Mouse (Mus musculus) lung, embryonic 14.5 days (tissue): ENCODE data around the gene Tstd1. TPM values are rescaled to one million over a fixed set of nuclear protein-coding genes. Genes with fewer than 3 reads are reported as not detected.

Experiments
- ATAC-seq: fragments of 200-750 bp; cut with Nextera tagmentation; 2 replicates; pipeline ENCODE4 v1.8.0; 2017; ENCODE audit warnings: mild to moderate bottlenecking, moderate TSS enrichment, moderate library complexity; ENCODE audit not compliant: insufficient read depth
- DNase-seq: peaks from one replicate; pipeline ENCODE4 v3.0.0-alpha.2; 2015
- H3K27ac ChIP-seq: fragments of 300-500 bp; sonication (generic); 2 replicates; pipeline ENCODE4 v1.5.1; 2014; ENCODE audit warnings: low read depth, mild to moderate bottlenecking, moderate library complexity
- H3K27me3 ChIP-seq: fragments of 300-500 bp; sonication (generic); 2 replicates; pipeline ENCODE4 v1.6.1; 2014; ENCODE audit warnings: low read length, control low read depth; ENCODE audit not compliant: insufficient read depth
- H3K36me3 ChIP-seq: fragments of 300-500 bp; sonication (generic); 2 replicates; pipeline ENCODE4 v1.6.1; 2014; ENCODE audit warnings: control low read depth; ENCODE audit not compliant: insufficient read depth
- H3K4me1 ChIP-seq: fragments of 300-500 bp; sonication (generic); 2 replicates; pipeline ENCODE4 v1.6.1; 2014; ENCODE audit warnings: antibody characterized with exemption, control low read depth; ENCODE audit not compliant: insufficient read depth
- H3K4me2 ChIP-seq: fragments of 300-500 bp; sonication (generic); 2 replicates; pipeline ENCODE4 v1.6.1; 2014; ENCODE audit warnings: mild to moderate bottlenecking
- H3K4me3 ChIP-seq: fragments of 300-500 bp; sonication (generic); 2 replicates; pipeline ENCODE4 v1.5.1; 2014; ENCODE audit warnings: low read depth, low read length
- H3K9ac ChIP-seq: fragments of 300-500 bp; sonication (generic); 2 replicates; pipeline ENCODE4 v1.6.1; 2014
- H3K9me3 ChIP-seq: fragments of 300-500 bp; sonication (generic); 2 replicates; pipeline ENCODE4 v1.6.1; 2016; ENCODE audit warnings: low read depth, low read length, control low read depth
- CTCF ChIP-seq: IDR thresholded peaks from 2 replicates; pipeline ENCODE4 v1.5.1; 2016; ENCODE audit warnings: antibody characterized with exemption, low read depth
- WGBS: fragments of 180-500 bp; shearing (Covaris S2); extraction: QIAGEN DNeasy Blood & Tissue Kit; methylation state at CpG from one replicate; pipeline ENCODE4 v1.1.7; 2014; 5-methylcytosine and 5-hydroxymethylcytosine counted together
- polyA plus RNA-seq: library from polyadenylated mRNA; unstranded; fragments of >200 nt; fragmentation: Nextera tagmentation; extraction: Ambion mirVana; gene quantifications from 2 replicates; pipeline ENCODE4 v1.2.1, GENCODE M21; 2014

Gene Tstd1
- polyA plus RNA-seq, 1 experiment from 2014 or later: 3.4 TPM

- Histone ChIP-seq H3K27me3 (peaks cover 6% of the 10 kb centered on the region; the same call in 1 of the 2 replicates), H3K27ac (no peak overlapping the region), H3K36me3 (no peaks in the 10 kb centered on the region), H3K9ac (no peak overlapping the region), H3K9me3 (no peaks in the 10 kb centered on the region), H3K4me2 (no peak overlapping the region), H3K4me1 (no peaks in the 10 kb centered on the region), H3K4me3 (no peak overlapping the region)
- 75% methylated on average over 11 of the region's 11 CpGs for WGBS
- no peak for DNase-seq
- TF ChIP-seq CTCF: 0 out of 2 replicates have a peak, but pooled peaks have one; percentile 6
- no peak for ATAC-seq
These were observed 36.5 kb upstream of the Tstd1 start for GRCm38 (mm10) chr1:171382096-171382620.

- no peak for ATAC-seq
- H3K27ac ChIP-seq: no peak overlapping the region
- H3K36me3 ChIP-seq: no peaks in the 10 kb centered on the region
- H3K4me3 ChIP-seq: no peak overlapping the region
- H3K4me2 ChIP-seq: no peak overlapping the region
- TF ChIP-seq CTCF: no peak
- H3K9me3 ChIP-seq: no peaks in the 10 kb centered on the region
- no peak for DNase-seq
- H3K9ac ChIP-seq: no peak overlapping the region
- H3K4me1 ChIP-seq: no peaks in the 10 kb centered on the region
- WGBS: 66% methylated on average over 9 of the region's 9 CpGs
- H3K27me3 ChIP-seq: peaks cover 6% of the 10 kb centered on the region; the same call in 1 of the 2 replicates
These were observed 34.3 kb upstream of the Tstd1 start for GRCm38 (mm10) chr1:171384361-171384760.

GRCm38 (mm10) chr1:171385171-171385570 lies 33.5 kb upstream of the Tstd1 start:
- no peak overlapping the region for H3K4me3 ChIP-seq
- TF ChIP-seq CTCF: peak; percentile 26; the same call in 1 of the 2 replicates
- H3K4me2 ChIP-seq: no peak overlapping the region
- no peaks in the 10 kb centered on the region for H3K4me1 ChIP-seq
- H3K9ac ChIP-seq: no peak overlapping the region
- no peaks in the 10 kb centered on the region for H3K36me3 ChIP-seq
- DNase-seq: no peak
- H3K27ac ChIP-seq: no peak overlapping the region
- H3K27me3 ChIP-seq: peaks cover 6% of the 10 kb centered on the region; the same call in 1 of the 2 replicates
- no peak for ATAC-seq
- H3K9me3 ChIP-seq: no peaks in the 10 kb centered on the region
- WGBS: 58% methylated on average over 9 of the region's 9 CpGs

GRCm38 (mm10) chr1:171387099-171387498 lies 31.6 kb upstream of the Tstd1 start:
- Histone ChIP-seq H3K4me2 (no peak overlapping the region), H3K4me1 (no peaks in the 10 kb centered on the region), H3K9ac (no peak overlapping the region), H3K4me3 (no peak overlapping the region), H3K9me3 (no peaks in the 10 kb centered on the region), H3K36me3 (no peaks in the 10 kb centered on the region), H3K27me3 (no peaks in the 10 kb centered on the region), H3K27ac (no peak overlapping the region)
- peak; percentile 56 for DNase-seq
- peak; percentile 60 for TF ChIP-seq CTCF
- WGBS: 25% methylated on average over 6 of the region's 6 CpGs
- 0 out of 2 replicates have a peak, but pooled peaks have one; percentile 30 for ATAC-seq

GRCm38 (mm10) chr1:171388376-171389102 lies 30.1 kb upstream of the Tstd1 start, which contains the start of gene Arhgap30:
Gene Arhgap30, plus strand, starts transcription at chr1:171388954.
- no peak for TF ChIP-seq CTCF
- Histone ChIP-seq H3K27ac (no peak within 1 kb of the TSS), H3K4me3 (no peak within 1 kb of the TSS), H3K9me3 (no peaks in the 10 kb centered on the region), H3K4me1 (no peaks in the 10 kb centered on the region), H3K36me3 (no peaks in the 10 kb centered on the region), H3K9ac (no peak within 1 kb of the TSS), H3K4me2 (no peak within 1 kb of the TSS), H3K27me3 (no peaks in the 10 kb centered on the region)
- ATAC-seq: no peak
- no peak for DNase-seq
- WGBS: 69% methylated on average over 15 of the region's 15 CpGs

GRCm38 (mm10) chr1:171390101-171390500 lies 28.6 kb upstream of the Tstd1 start:
- H3K9me3 ChIP-seq: no peaks in the 10 kb centered on the region
- H3K27ac ChIP-seq: no peak overlapping the region
- ATAC-seq (no peak), DNase-seq (no peak)
- no peak overlapping the region for H3K4me3 ChIP-seq
- no peak overlapping the region for H3K4me2 ChIP-seq
- no peak for TF ChIP-seq CTCF
- H3K4me1 ChIP-seq: no peaks in the 10 kb centered on the region
- H3K27me3 ChIP-seq: no peaks in the 10 kb centered on the region
- 67% methylated on average over 4 of the region's 4 CpGs for WGBS
- no peaks in the 10 kb centered on the region for H3K36me3 ChIP-seq
- H3K9ac ChIP-seq: no peak overlapping the region

- H3K4me3 ChIP-seq: no peak overlapping the region
- H3K36me3 ChIP-seq: no peaks in the 10 kb centered on the region
- H3K4me2 ChIP-seq: no peak overlapping the region
- no peak for TF ChIP-seq CTCF
- no peak overlapping the region for H3K27ac ChIP-seq
- no peaks in the 10 kb centered on the region for H3K4me1 ChIP-seq
- no peak for DNase-seq
- no peaks in the 10 kb centered on the region for H3K9me3 ChIP-seq
- ATAC-seq: no peak
- H3K27me3 ChIP-seq: no peaks in the 10 kb centered on the region
- 71% methylated on average over 4 of the region's 4 CpGs for WGBS
- H3K9ac ChIP-seq: no peak overlapping the region
These were observed 16.9 kb upstream of the Tstd1 start for GRCm38 (mm10) chr1:171401821-171402220.
